Mouse (Mus musculus) neural tube, embryonic 12.5 days (tissue): Measurements from ENCODE around the gene Hspd1. TPM values are rescaled to one million over a fixed set of nuclear protein-coding genes. Genes with fewer than 3 reads are reported as not detected.

Experiments used
- polyA plus RNA-seq: library from polyadenylated mRNA; unstranded; fragments of >200 nt; fragmentation: Nextera tagmentation; extraction: Ambion mirVana; gene quantifications from 2 replicates; pipeline ENCODE4 v1.2.1, GENCODE M21; 2016

The Hspd1 gene
- polyA plus RNA-seq, 1 experiment from 2014 or later, result 338 TPM

Other genes with a start within 250 kb of the Hspd1 start
- 13.5 and 14.7 TPM in 2 replicates for gene Ankrd44, start 161.9 kb downstream of the Hspd1 start, polyA plus RNA-seq
- 321 and 327 TPM in 2 replicates for gene Sf3b1, start 60.8 kb downstream of the Hspd1 start, polyA plus RNA-seq
- 30.4 and 31.5 TPM in 2 replicates for gene Coq10b, start 35.5 kb downstream of the Hspd1 start, polyA plus RNA-seq
- gene Hspe1, start 111 bp downstream of the Hspd1 start, polyA plus RNA-seq, result 329 and 346 TPM in 2 replicates
- gene Mob4, start 43.0 kb upstream of the Hspd1 start, polyA plus RNA-seq, result 158 and 165 TPM in 2 replicates
- gene Rftn2, start 138.5 kb upstream of the Hspd1 start, polyA plus RNA-seq, result 11.7 and 12.5 TPM in 2 replicates
- gene Mars2, start 148.9 kb upstream of the Hspd1 start, polyA plus RNA-seq, result 3.1 and 3.3 TPM in 2 replicates